Mouse (Mus musculus): ENCODE measurements around the gene Olfr212.
"Not testable (repeated sequence)": the region's sequence is repeated elsewhere in the genome, so short reads cannot be mapped to it uniquely, and the experiment has no call there.

The Olfr212 gene

GRCm38 (mm10) chr6:116506302-116507003 lies at the start of gene Olfr212:
TSS of gene Olfr212 (plus strand) at chr6:116506516.
- not testable (repeated sequence) for DNase-seq

- DNase-seq = no peak
Observed at GRCm38 (mm10) chr6:116458728-116459127, 47.6 kb upstream of the Olfr212 start.

GRCm38 (mm10) chr6:116459232-116459631 lies 47.1 kb upstream of the Olfr212 start:
- DNase-seq = no peak

GRCm38 (mm10) chr6:116460544-116461283 lies 45.6 kb upstream of the Olfr212 start, which contains the start of gene Alox5:
TSS of gene Alox5 (minus strand) at chr6:116461178.
- DNase-seq = no peak

GRCm38 (mm10) chr6:116468081-116468480 lies 38.2 kb upstream of the Olfr212 start:
- DNase-seq = no peak

GRCm38 (mm10) chr6:116485081-116485480 lies 21.2 kb upstream of the Olfr212 start:
- DNase-seq = no peak

GRCm38 (mm10) chr6:116486833-116487232 lies 19.5 kb upstream of the Olfr212 start:
- no peak for DNase-seq

GRCm38 (mm10) chr6:116488791-116489190 lies 17.5 kb upstream of the Olfr212 start, which contains the start of gene Olfr211:
TSS of gene Olfr211 (plus strand) at chr6:116489091.
- no peak for DNase-seq

GRCm38 (mm10) chr6:116493742-116494141 lies 12.6 kb upstream of the Olfr212 start:
- no peak for DNase-seq

- no peak for DNase-seq
Observed at GRCm38 (mm10) chr6:116495960-116496359, 10.4 kb upstream of the Olfr212 start.

- DNase-seq = no peak
Observed at GRCm38 (mm10) chr6:116514832-116515231, 8.5 kb downstream of the Olfr212 start.

GRCm38 (mm10) chr6:116538156-116538555 lies 31.8 kb downstream of the Olfr212 start, which contains the start of gene Olfr213:
TSS of gene Olfr213 (plus strand) at chr6:116538456.
- no peak for DNase-seq

- no peak for DNase-seq
Observed at GRCm38 (mm10) chr6:116542500-116542899, 36.2 kb downstream of the Olfr212 start.

- not testable (repeated sequence) for DNase-seq
Observed at GRCm38 (mm10) chr6:116550841-116551240, 44.5 kb downstream of the Olfr212 start, which contains the start of gene Gm5580. TSS of gene Gm5580 (plus strand) at chr6:116551141.

GRCm38 (mm10) chr6:116553935-116554334 lies 47.6 kb downstream of the Olfr212 start, which contains the start of gene Olfr214:
TSS of gene Olfr214 (plus strand) at chr6:116554235.
- no peak for DNase-seq

- DNase-seq = no peak
Observed at GRCm38 (mm10) chr6:116554952-116555351, 48.6 kb downstream of the Olfr212 start.
